Mouse (Mus musculus) brown adipose tissue, adult 24 weeks (tissue): ENCODE results near the gene Piezo1. TPM values are rescaled to one million over a fixed set of nuclear protein-coding genes. Genes with fewer than 3 reads are reported as not detected.
A peak's percentile ranks its signal among the peaks of the same experiment; 100 is the strongest.

Experiments used
- H3K27ac ChIP-seq: fragments of 200-500 bp; replicated peaks from 2 replicates; pipeline ENCODE4 v1.5.1; 2012; ENCODE audit warnings: low read depth, mild to moderate bottlenecking, low read length
- H3K4me1 ChIP-seq: fragments of 200-500 bp; 2 replicates; pipeline ENCODE4 v1.6.1; 2012; ENCODE audit warnings: low read length, mixed read lengths; ENCODE audit not compliant: control insufficient read depth, insufficient read depth, insufficient read length
- H3K4me3 ChIP-seq: fragments of 200-500 bp; 2 replicates; pipeline ENCODE4 v1.5.1; 2012; ENCODE audit warnings: low read depth, mild to moderate bottlenecking, low read length, moderate library complexity; ENCODE audit not compliant: insufficient read depth
- polyA plus RNA-seq: library from polyadenylated mRNA; stranded (reverse); fragments of >200 nt; gene quantifications from 2 replicates; pipeline ENCODE4 v1.2.4, GENCODE M21; 2012; ENCODE audit not compliant: missing spikeins, insufficient read depth, insufficient read length

Gene Piezo1
- polyA plus RNA-seq, 1 experiment: 14.7 TPM

- H3K27ac ChIP-seq: peak overlapping the region; percentile 67
- H3K4me1 ChIP-seq: no peaks in the 10 kb centered on the region; the same call in 1 of the 2 replicates
Observed at GRCm38 (mm10) chr8:122444058-122444748, 106.9 kb downstream of the Piezo1 start.

GRCm38 (mm10) chr8:122443262-122444006 is 107.7 kb downstream of the Piezo1 start, which contains the start of gene Mvd:
TSS of gene Mvd (minus strand) at chr8:122443422.
- peak within 1 kb of the TSS; percentile 69 for H3K4me3 ChIP-seq
- no peaks in the 10 kb centered on the region; the same call in 1 of the 2 replicates for H3K4me1 ChIP-seq
- peak within 1 kb of the TSS; percentile 67 for H3K27ac ChIP-seq

More at GRCm38 (mm10) chr8:122444058-122444748, 106.9 kb downstream of the Piezo1 start:
- peak overlapping the region; percentile 66 for H3K4me3 ChIP-seq

DNA sequence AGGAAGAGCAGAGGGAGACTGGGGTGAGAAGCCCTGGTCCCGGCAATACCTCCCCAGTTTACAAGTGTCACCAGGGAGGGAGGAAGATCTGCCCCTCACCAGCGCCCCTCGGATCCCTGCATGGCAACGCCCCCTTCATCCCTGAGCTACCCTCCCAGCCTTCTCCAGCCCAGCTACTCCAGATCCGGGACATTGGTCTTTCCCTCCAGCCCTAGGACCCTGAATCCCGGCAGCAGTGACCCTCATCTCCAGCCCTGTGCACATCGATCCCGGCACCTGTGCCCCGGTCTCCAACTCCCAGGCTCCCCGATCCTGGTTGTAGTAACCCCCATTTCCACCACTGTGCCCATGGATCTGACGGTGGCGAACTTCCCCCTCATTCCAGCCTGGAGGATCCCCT is 108.3 kb downstream of the Piezo1 start:
- Histone ChIP-seq H3K4me1 (no peaks in the 10 kb centered on the region; the same call in 1 of the 2 replicates), H3K27ac (no peak overlapping the region), H3K4me3 (peak overlapping the region; percentile 69)

- H3K27ac ChIP-seq: no peak overlapping the region
- H3K4me3 ChIP-seq: peak overlapping the region; percentile 69
Observed at GRCm38 (mm10) chr8:122442356-122442755, 108.8 kb downstream of the Piezo1 start.

DNA sequence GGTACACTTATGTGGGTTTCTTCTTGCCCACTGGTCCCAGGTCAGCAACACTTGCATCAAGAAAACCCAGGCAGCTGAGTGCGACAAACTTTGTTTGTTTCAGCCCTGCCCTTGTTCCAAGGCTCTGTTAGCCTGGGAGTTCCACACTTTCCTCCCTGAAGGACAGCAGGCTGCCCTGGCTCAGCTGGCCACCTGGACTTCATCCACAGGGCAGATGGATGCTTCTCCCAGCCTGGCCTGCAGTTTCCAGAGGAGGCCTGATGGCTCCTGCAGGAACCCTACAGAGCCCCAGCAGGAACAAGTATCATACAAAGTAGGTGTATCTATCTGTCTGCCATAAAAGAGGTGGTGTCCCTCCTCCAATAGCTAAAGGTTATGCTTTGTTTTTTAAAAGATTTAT is 109.8 kb downstream of the Piezo1 start:
- Histone ChIP-seq H3K4me1 (no peaks in the 10 kb centered on the region; the same call in 1 of the 2 replicates), H3K4me3 (no peak overlapping the region), H3K27ac (no peak overlapping the region)

More at GRCm38 (mm10) chr8:122442356-122442755, 108.8 kb downstream of the Piezo1 start:
- H3K4me1 ChIP-seq: no peaks in the 10 kb centered on the region; the same call in 1 of the 2 replicates

DNA sequence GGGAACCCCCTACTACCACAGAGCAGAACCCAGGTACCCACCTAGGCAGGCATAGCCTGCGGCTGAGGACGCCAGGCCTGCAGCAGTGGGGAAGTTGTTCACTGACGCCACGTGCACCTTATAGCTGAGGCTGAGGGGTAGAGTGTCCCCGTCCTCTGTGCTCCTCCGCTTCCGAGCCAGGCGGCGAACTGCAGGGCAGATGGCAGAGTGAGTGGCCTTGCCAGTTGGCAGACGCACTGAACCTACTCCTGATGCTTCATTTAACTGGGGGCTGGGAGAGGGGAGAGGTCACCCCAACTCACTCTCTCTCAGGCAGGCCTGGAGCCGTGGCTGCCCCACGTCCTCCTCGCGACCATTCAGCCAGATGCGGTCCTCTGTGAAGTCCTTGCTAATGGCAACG is 111.8 kb downstream of the Piezo1 start:
- H3K4me1 ChIP-seq: no peaks in the 10 kb centered on the region; the same call in 1 of the 2 replicates
- no peak overlapping the region for H3K27ac ChIP-seq
- H3K4me3 ChIP-seq: no peak overlapping the region

- H3K4me3 ChIP-seq: no peak overlapping the region
- H3K27ac ChIP-seq: no peak overlapping the region
- H3K4me1 ChIP-seq: peaks cover 4% of the 10 kb centered on the region; the same call in 1 of the 2 replicates
Observed at GRCm38 (mm10) chr8:122437708-122438331, 113.3 kb downstream of the Piezo1 start.

DNA sequence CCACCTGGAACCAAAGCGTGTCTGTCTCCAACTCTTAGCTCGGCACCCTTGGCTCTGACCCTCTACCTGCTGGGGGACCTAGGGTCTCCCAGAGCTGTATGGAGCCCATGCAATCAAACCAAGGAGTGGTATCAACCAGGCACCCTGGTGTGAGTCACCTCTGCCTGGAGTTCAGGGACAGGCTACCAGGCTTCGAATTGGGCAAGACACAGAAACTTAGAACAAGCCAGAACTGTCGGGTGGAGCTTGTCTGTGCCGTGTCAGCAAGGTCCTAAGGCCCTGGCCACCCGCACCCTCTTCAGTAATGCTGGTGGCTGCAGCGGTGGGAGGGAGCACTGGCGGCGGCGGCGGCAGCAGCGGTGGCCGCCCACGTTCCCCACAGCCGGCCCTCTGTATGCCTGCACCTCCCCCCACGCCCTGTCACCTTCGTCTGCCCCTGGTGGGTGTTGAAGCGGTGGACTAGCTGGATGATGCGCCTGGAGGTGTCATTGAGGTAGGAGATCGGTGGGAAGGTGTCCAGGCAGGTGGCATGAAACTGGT is 114.5 kb downstream of the Piezo1 start:
- H3K4me1 ChIP-seq: peaks cover 4% of the 10 kb centered on the region; the same call in 1 of the 2 replicates
- H3K27ac ChIP-seq: no peak overlapping the region
- no peak overlapping the region for H3K4me3 ChIP-seq

GRCm38 (mm10) chr8:122436146-122436545 is 115.0 kb downstream of the Piezo1 start:
- no peak overlapping the region for H3K4me3 ChIP-seq
- no peak overlapping the region for H3K27ac ChIP-seq
- peaks cover 6% of the 10 kb centered on the region for H3K4me1 ChIP-seq

DNA sequence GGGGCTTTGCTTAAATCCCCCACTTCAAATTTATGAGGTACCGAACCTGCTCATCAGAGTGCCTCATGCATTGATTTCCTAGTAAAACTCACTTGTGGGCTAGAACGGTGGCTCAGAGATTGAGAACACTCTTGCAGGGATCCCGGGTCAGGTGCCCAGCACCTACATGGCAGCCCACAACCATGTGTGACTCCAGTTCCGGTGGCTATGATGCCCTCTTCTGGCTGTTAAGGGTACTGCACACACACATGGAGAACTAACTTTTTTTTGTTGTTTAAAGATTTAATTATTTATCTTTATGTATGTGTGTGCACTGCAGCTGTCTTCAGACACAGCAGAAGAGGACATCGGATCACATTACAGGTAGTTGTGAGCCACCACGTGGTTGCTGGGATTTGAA is 115.8 kb downstream of the Piezo1 start:
- Histone ChIP-seq H3K27ac (no peak overlapping the region), H3K4me1 (peaks cover 7% of the 10 kb centered on the region), H3K4me3 (no peak overlapping the region)

GRCm38 (mm10) chr8:122433269-122433905 is 117.7 kb downstream of the Piezo1 start:
- peak overlapping the region; percentile 74 for H3K27ac ChIP-seq
- peak overlapping the region; percentile 78 for H3K4me3 ChIP-seq
- H3K4me1 ChIP-seq: peaks cover 7% of the 10 kb centered on the region

DNA sequence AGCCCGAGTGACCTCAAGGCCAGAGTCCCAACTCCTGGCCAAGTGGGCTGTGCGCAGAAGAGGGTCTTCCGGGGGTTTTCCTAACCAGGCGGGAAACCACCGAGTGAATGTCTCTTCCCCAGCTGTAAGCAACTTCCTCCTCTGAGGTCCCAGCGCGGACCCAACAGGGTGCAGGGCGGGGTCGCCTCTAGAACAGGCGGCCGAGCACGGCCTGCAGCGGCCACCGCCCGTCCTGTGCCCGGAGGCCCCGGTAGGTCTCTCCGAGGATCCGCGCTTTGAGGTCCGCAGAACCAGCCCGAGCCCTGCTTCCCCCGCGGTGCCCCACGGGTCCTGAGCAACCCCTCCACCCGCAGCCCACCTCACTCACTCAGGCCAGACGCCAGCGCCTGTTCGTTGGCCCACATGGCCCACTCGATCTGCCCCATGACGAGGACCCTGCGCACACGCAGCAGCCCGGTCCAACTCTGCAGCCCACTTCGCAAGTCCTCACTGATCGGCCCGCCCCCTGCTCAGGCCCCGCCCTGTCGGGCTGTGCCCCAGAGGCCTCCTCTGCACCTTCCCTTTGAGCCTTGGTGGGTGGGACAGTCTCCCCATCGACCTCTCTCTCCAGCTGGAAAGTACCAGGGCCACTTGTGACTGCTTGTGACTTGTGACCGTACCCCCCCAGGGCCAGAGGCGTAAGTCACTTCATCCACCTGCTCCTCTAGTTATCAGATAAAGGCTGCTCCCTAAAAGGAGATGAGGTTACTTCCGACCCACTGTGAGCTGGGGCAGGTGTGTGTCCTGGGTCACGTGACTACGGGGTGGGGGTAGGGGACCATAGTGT is 118.5 kb downstream of the Piezo1 start, which contains the start of gene Cyba:
TSS of gene Cyba (minus strand) at position 488 of the 826 bp plus-strand sequence.
- Histone ChIP-seq H3K27ac (peak within 1 kb of the TSS; percentile 74), H3K4me3 (peak within 1 kb of the TSS; percentile 78), H3K4me1 (peaks cover 7% of the 10 kb centered on the region)
